Mouse (Mus musculus) forebrain, embryonic 11.5 days (tissue): Measurements from ENCODE around the gene Cutal. TPM values are rescaled to one million over a fixed set of nuclear protein-coding genes. Genes with fewer than 3 reads are reported as not detected.

ENCODE experiments used
- ATAC-seq: fragments of 200-750 bp; cut with Nextera tagmentation; replicated peaks from 2 replicates; pipeline ENCODE4 v1.8.0; 2017; ENCODE audit warnings: moderate TSS enrichment; ENCODE audit not compliant: low FRiP score
- DNase-seq: peaks from one replicate; pipeline ENCODE4 v3.0.0-alpha.2; 2017; ENCODE audit warnings: low spot score
- H3K27ac ChIP-seq: fragments of 300-500 bp; sonication (generic); 2 replicates; pipeline ENCODE4 v1.5.1; 2014; ENCODE audit warnings: low read depth, low read length
- H3K27me3 ChIP-seq: fragments of 300-500 bp; sonication (generic); 2 replicates; pipeline ENCODE4 v1.6.1; 2014; ENCODE audit warnings: mild to moderate bottlenecking, low read length, mixed read lengths; ENCODE audit not compliant: control insufficient read depth, insufficient read depth
- H3K36me3 ChIP-seq: fragments of 300-500 bp; sonication (generic); 2 replicates; pipeline ENCODE4 v1.6.1; 2014; ENCODE audit warnings: mild to moderate bottlenecking, low read length, moderate library complexity, mixed read lengths; ENCODE audit not compliant: control insufficient read depth, insufficient read depth
- H3K4me1 ChIP-seq: fragments of 300-500 bp; sonication (generic); replicated peaks from 2 replicates; pipeline ENCODE4 v1.6.1; 2014; ENCODE audit warnings: low read length, mixed read lengths; ENCODE audit not compliant: control insufficient read depth, insufficient read depth
- H3K4me2 ChIP-seq: fragments of 300-500 bp; sonication (generic); 2 replicates; pipeline ENCODE4 v1.6.1; 2014; ENCODE audit warnings: low read depth, mild to moderate bottlenecking, low read length, moderate library complexity, mixed read lengths; ENCODE audit not compliant: severe bottlenecking
- H3K4me3 ChIP-seq: fragments of 300-500 bp; sonication (generic); 2 replicates; pipeline ENCODE4 v1.5.1; 2014; ENCODE audit warnings: low read depth, low read length
- H3K9ac ChIP-seq: fragments of 300-500 bp; sonication (generic); 2 replicates; pipeline ENCODE4 v1.6.1; 2014; ENCODE audit warnings: low read length
- H3K9me3 ChIP-seq: fragments of 300-500 bp; sonication (generic); 2 replicates; pipeline ENCODE4 v1.6.1; 2016; ENCODE audit warnings: low read length, mixed read lengths; ENCODE audit not compliant: control insufficient read depth
- WGBS: fragments of 180-500 bp; shearing (Covaris S2); extraction: QIAGEN DNeasy Blood & Tissue Kit; methylation state at CpG from one replicate; pipeline ENCODE4 v1.1.7; 2014; 5-methylcytosine and 5-hydroxymethylcytosine counted together
- polyA plus RNA-seq: library from polyadenylated mRNA; unstranded; fragments of >200 nt; fragmentation: Nextera tagmentation; extraction: Ambion mirVana; gene quantifications from 2 replicates; pipeline ENCODE4 v1.2.1, GENCODE M21; 2014

The Cutal gene
- polyA plus RNA-seq, 1 experiment from 2014 or later = not detected

DNA sequence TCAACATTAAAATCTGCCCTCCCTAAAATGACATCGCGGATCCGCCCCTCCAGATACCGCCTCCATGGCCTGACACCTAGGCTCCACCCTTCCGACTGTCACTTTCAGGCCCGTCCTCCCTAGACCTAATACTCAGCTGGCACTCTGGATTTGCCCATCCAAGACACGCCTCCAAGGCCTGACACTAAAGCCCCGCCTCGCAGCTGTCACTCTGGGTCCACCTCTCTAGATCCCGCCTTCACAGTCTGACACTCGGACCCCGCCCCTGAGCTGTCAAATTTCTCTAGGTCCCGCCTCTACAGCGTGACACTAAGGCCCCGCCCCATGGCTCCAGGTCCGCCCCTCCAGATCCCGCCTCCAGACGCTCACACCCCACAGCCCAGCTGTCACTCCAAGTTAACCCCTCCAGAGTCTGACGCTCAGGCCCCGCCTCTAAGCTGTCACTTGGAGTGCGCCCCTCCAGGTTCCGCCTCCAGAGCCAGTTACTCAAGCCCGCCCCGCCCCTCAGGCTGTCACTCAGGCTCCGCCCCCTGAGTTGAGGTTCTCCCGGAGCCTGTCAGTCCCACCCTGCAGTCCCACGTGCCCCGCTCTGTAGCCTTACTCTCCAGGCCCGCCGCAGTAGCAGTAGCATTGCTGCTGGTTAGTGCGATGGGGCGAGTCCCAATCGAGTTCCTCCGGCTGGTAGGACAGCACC, 30.8 kb downstream of the Cutal start:
- H3K4me3 ChIP-seq = peak overlapping the region; percentile 14
- H3K9ac ChIP-seq = no peak overlapping the region; the same call in 1 of the 2 replicates
- no peaks in the 10 kb centered on the region for H3K36me3 ChIP-seq
- H3K27me3 ChIP-seq = no peaks in the 10 kb centered on the region
- WGBS = under 1% methylated on average over 34 of the region's 34 CpGs
- no peak overlapping the region for H3K27ac ChIP-seq
- no peaks in the 10 kb centered on the region for H3K9me3 ChIP-seq
- DNase-seq (peak; percentile 99), ATAC-seq (peak; percentile 97)
- peaks cover 2% of the 10 kb centered on the region; the same call in 1 of the 2 replicates for H3K4me1 ChIP-seq
- H3K4me2 ChIP-seq = peak overlapping the region; percentile 51

GRCm38 (mm10) chr2:34906426-34906825, 32.2 kb downstream of the Cutal start:
- no peak for ATAC-seq
- H3K9me3 ChIP-seq = no peaks in the 10 kb centered on the region
- no peak overlapping the region for H3K9ac ChIP-seq
- DNase-seq = no peak
- no peaks in the 10 kb centered on the region for H3K36me3 ChIP-seq
- no peak overlapping the region for H3K4me3 ChIP-seq
- no peak overlapping the region for H3K27ac ChIP-seq
- H3K27me3 ChIP-seq = no peaks in the 10 kb centered on the region
- WGBS = 67% methylated on average over 6 of the region's 6 CpGs
- H3K4me2 ChIP-seq = no peak overlapping the region
- H3K4me1 ChIP-seq = peaks cover 2% of the 10 kb centered on the region; the same call in 1 of the 2 replicates

DNA sequence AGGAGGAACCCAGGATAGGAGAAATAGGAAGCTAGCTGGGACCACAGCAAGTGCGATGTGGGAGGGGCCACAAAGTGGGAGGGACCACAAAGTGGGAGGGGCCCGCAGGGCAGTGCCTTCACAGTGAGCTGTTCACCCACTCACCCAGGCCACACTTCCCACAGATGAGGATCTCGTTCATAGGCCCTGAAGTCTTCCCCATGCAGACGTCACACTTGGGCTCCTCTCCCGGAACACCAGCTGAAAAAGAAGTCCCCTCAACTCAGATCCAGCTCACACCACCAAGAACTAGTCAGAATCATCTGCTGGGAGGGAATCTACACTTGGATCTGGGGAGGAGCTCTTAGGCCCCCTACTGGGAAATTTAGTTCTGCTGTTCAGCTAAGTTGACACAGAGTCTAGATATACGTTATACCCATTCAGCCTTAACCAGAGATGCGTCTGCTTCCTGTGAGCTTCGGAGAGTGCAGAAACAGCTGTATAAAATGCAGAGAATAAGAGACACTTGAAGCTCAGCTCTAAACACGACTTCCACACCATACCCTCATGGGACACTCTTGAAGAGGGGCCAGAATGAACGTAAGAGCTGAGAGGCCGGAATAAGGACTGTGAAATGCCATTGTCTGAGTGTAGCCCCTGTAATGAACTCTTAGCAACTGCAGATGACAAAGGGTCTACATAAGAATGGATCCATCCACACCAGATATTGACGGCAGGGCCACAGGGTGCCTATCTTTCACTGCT, 32.8 kb downstream of the Cutal start:
- Histone ChIP-seq H3K4me2 (no peak overlapping the region), H3K9me3 (no peaks in the 10 kb centered on the region), H3K36me3 (no peaks in the 10 kb centered on the region), H3K9ac (no peak overlapping the region), H3K4me3 (no peak overlapping the region), H3K4me1 (peaks cover 2% of the 10 kb centered on the region; the same call in 1 of the 2 replicates), H3K27ac (no peak overlapping the region), H3K27me3 (no peaks in the 10 kb centered on the region; the same call in 1 of the 2 replicates)
- WGBS = 52% methylated on average over 12 of the region's 12 CpGs
- ATAC-seq (no peak), DNase-seq (no peak)

GRCm38 (mm10) chr2:34909719-34910118, 35.5 kb downstream of the Cutal start:
- Histone ChIP-seq H3K9ac (no peak overlapping the region), H3K36me3 (no peaks in the 10 kb centered on the region), H3K4me3 (no peak overlapping the region), H3K27ac (no peak overlapping the region), H3K27me3 (peaks cover 15% of the 10 kb centered on the region; the same call in 1 of the 2 replicates), H3K4me1 (peaks cover 9% of the 10 kb centered on the region; the same call in 1 of the 2 replicates), H3K9me3 (no peaks in the 10 kb centered on the region), H3K4me2 (no peak overlapping the region)
- no peak for ATAC-seq
- DNase-seq = no peak
- 89% methylated on average over 4 of the region's 4 CpGs for WGBS

GRCm38 (mm10) chr2:34911871-34912270, 37.7 kb downstream of the Cutal start:
- no peaks in the 10 kb centered on the region for H3K9me3 ChIP-seq
- H3K4me1 ChIP-seq = peaks cover 6% of the 10 kb centered on the region; the same call in 1 of the 2 replicates
- H3K9ac ChIP-seq = no peak overlapping the region
- H3K27me3 ChIP-seq = peaks cover 15% of the 10 kb centered on the region; the same call in 1 of the 2 replicates
- 81% methylated on average over 5 of the region's 5 CpGs for WGBS
- no peak overlapping the region for H3K4me3 ChIP-seq
- no peaks in the 10 kb centered on the region for H3K36me3 ChIP-seq
- DNase-seq = no peak
- no peak overlapping the region for H3K27ac ChIP-seq
- no peak overlapping the region for H3K4me2 ChIP-seq
- no peak for ATAC-seq

DNA sequence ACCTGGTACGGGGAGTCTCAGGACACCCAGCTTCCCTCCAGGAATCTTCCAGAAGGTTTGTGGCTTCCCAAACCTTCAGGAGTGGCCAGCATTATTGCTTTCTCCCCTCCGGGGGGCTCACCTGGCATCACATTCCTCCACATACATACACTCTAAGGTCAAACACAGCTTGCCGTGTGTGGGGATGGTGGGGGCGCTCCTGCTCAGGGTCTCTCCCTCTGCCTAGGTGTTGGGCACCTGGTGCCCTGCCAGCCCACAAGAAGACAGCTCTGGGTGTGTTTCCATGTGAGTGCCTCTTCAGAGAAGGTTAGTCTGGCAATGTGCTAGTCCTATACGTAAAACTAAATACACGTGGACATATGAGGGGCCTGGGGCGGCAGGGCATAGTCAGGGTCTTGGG, 38.4 kb downstream of the Cutal start:
- H3K9me3 ChIP-seq = no peaks in the 10 kb centered on the region
- 36% methylated on average over 7 of the region's 7 CpGs for WGBS
- DNase-seq (no peak), ATAC-seq (no peak)
- peaks cover 6% of the 10 kb centered on the region; the same call in 1 of the 2 replicates for H3K4me1 ChIP-seq
- peaks cover 15% of the 10 kb centered on the region; the same call in 1 of the 2 replicates for H3K27me3 ChIP-seq
- H3K36me3 ChIP-seq = no peaks in the 10 kb centered on the region
- H3K27ac ChIP-seq = no peak overlapping the region
- peak overlapping the region; percentile 54 for H3K4me3 ChIP-seq
- H3K9ac ChIP-seq = peak overlapping the region; percentile 68
- H3K4me2 ChIP-seq = peak overlapping the region; percentile 95

- Histone ChIP-seq H3K36me3 (no peaks in the 10 kb centered on the region), H3K27ac (no peak within 1 kb of the TSS), H3K9ac (peak within 1 kb of the TSS; percentile 68), H3K4me1 (peaks cover 6% of the 10 kb centered on the region; the same call in 1 of the 2 replicates), H3K9me3 (no peaks in the 10 kb centered on the region), H3K4me2 (peak within 1 kb of the TSS; percentile 95), H3K4me3 (peak within 1 kb of the TSS; percentile 54), H3K27me3 (peaks cover 15% of the 10 kb centered on the region; the same call in 1 of the 2 replicates)
- DNase-seq (peak; percentile 72), ATAC-seq (peak; percentile 70)
- WGBS = under 1% methylated on average over 64 of the region's 64 CpGs
Measured at GRCm38 (mm10) chr2:34913218-34914068, 39.2 kb downstream of the Cutal start, which contains the start of gene Phf19. Phf19 (minus strand) TSS chr2:34914026.
